Mouse (Mus musculus) heart, embryonic 13.5 days (tissue): ENCODE data around the gene Dgat2. TPM values are rescaled to one million over a fixed set of nuclear protein-coding genes. Genes with fewer than 3 reads are reported as not detected.

Experiments used
- ATAC-seq: fragments of 200-750 bp; cut with Nextera tagmentation; 2 replicates; pipeline ENCODE4 v1.8.0; 2017; ENCODE audit warnings: moderate TSS enrichment; ENCODE audit not compliant: insufficient number of reproducible peaks, low FRiP score, low TSS enrichment; ENCODE audit errors: extremely low read depth
- H3K27ac ChIP-seq: fragments of 300-500 bp; sonication (generic); replicated peaks from 2 replicates; pipeline ENCODE4 v1.5.1; 2015; ENCODE audit warnings: moderate library complexity, mild to moderate bottlenecking, inconsistent platforms
- H3K27me3 ChIP-seq: fragments of 300-500 bp; sonication (generic); replicated peaks from 2 replicates; pipeline ENCODE4 v1.6.1; 2015; ENCODE audit warnings: mild to moderate bottlenecking, inconsistent platforms
- H3K36me3 ChIP-seq: fragments of 300-500 bp; sonication (generic); 2 replicates; pipeline ENCODE4 v1.6.1; 2015; ENCODE audit warnings: mild to moderate bottlenecking, inconsistent platforms
- H3K4me1 ChIP-seq: fragments of 300-500 bp; sonication (generic); 2 replicates; pipeline ENCODE4 v1.6.1; 2015; ENCODE audit warnings: inconsistent platforms
- H3K4me2 ChIP-seq: fragments of 300-500 bp; sonication (generic); 2 replicates; pipeline ENCODE4 v1.6.1; 2015; ENCODE audit warnings: inconsistent platforms, mild to moderate bottlenecking, moderate library complexity
- H3K4me3 ChIP-seq: fragments of 300-500 bp; sonication (generic); 2 replicates; pipeline ENCODE4 v1.5.1; 2015; ENCODE audit warnings: moderate library complexity, mild to moderate bottlenecking, inconsistent platforms
- H3K9ac ChIP-seq: fragments of 300-500 bp; sonication (generic); 2 replicates; pipeline ENCODE4 v1.6.1; 2015; ENCODE audit warnings: inconsistent platforms, mild to moderate bottlenecking, moderate library complexity
- H3K9me3 ChIP-seq: fragments of 300-500 bp; sonication (generic); 2 replicates; pipeline ENCODE4 v1.6.1; 2016; ENCODE audit warnings: inconsistent platforms
- WGBS: fragments of 180-500 bp; shearing (Covaris S2); methylation state at CpG from one replicate; pipeline ENCODE4 v1.1.7; 2015; ENCODE audit warnings: mixed read lengths; 5-methylcytosine and 5-hydroxymethylcytosine counted together
- polyA plus RNA-seq: library from polyadenylated mRNA; unstranded; fragments of >200 nt; fragmentation: Nextera tagmentation; extraction: Ambion mirVana; gene quantifications from 2 replicates; pipeline ENCODE4 v1.2.1, GENCODE M21; 2015

Dgat2 gene
- polyA plus RNA-seq, 1 experiment from 2014 or later, result 10.6 TPM

GRCm38 (mm10) chr7:99160995-99161394 lies 21.5 kb downstream of the Dgat2 start:
- H3K4me2 ChIP-seq, result no peak overlapping the region
- no peak for ATAC-seq
- H3K36me3 ChIP-seq, result no peaks in the 10 kb centered on the region
- H3K27me3 ChIP-seq, result no peaks in the 10 kb centered on the region; the same call in 1 of the 2 replicates
- H3K27ac ChIP-seq, result no peak overlapping the region
- no peak overlapping the region for H3K4me3 ChIP-seq
- peaks cover 44% of the 10 kb centered on the region for H3K4me1 ChIP-seq
- H3K9ac ChIP-seq, result no peak overlapping the region
- no peaks in the 10 kb centered on the region for H3K9me3 ChIP-seq
- WGBS, result 72% methylated on average over 7 of the region's 7 CpGs

- no peak overlapping the region for H3K9ac ChIP-seq
These were observed 23.1 kb downstream of the Dgat2 start for GRCm38 (mm10) chr7:99159446-99159845.

GRCm38 (mm10) chr7:99158904-99159303 lies 23.6 kb downstream of the Dgat2 start:
- Histone ChIP-seq H3K4me2 (no peak overlapping the region), H3K9ac (no peak overlapping the region), H3K4me3 (no peak overlapping the region), H3K36me3 (no peaks in the 10 kb centered on the region), H3K4me1 (peaks cover 55% of the 10 kb centered on the region), H3K9me3 (no peaks in the 10 kb centered on the region), H3K27ac (no peak overlapping the region), H3K27me3 (no peaks in the 10 kb centered on the region; the same call in 1 of the 2 replicates)
- WGBS, result 57% methylated on average over 5 of the region's 5 CpGs
- ATAC-seq, result no peak

More at GRCm38 (mm10) chr7:99159446-99159845, 23.1 kb downstream of the Dgat2 start:
- Histone ChIP-seq H3K27ac (no peak overlapping the region), H3K4me3 (no peak overlapping the region), H3K4me2 (no peak overlapping the region), H3K36me3 (no peaks in the 10 kb centered on the region), H3K27me3 (no peaks in the 10 kb centered on the region; the same call in 1 of the 2 replicates), H3K4me1 (peaks cover 54% of the 10 kb centered on the region), H3K9me3 (no peaks in the 10 kb centered on the region)
- 80% methylated on average over 2 of the region's 2 CpGs for WGBS
- ATAC-seq, result no peak

- no peak overlapping the region for H3K4me3 ChIP-seq
- H3K4me2 ChIP-seq, result no peak overlapping the region
- H3K27ac ChIP-seq, result no peak overlapping the region
- H3K4me1 ChIP-seq, result peaks cover 55% of the 10 kb centered on the region
- no peaks in the 10 kb centered on the region for H3K9me3 ChIP-seq
- no peaks in the 10 kb centered on the region for H3K36me3 ChIP-seq
- no peak for ATAC-seq
- no peak overlapping the region for H3K9ac ChIP-seq
- no peaks in the 10 kb centered on the region; the same call in 1 of the 2 replicates for H3K27me3 ChIP-seq
- WGBS, result 68% methylated on average over 8 of the region's 8 CpGs
These were observed 24.5 kb downstream of the Dgat2 start for GRCm38 (mm10) chr7:99158011-99158410.

- H3K9ac ChIP-seq, result no peak overlapping the region
- no peaks in the 10 kb centered on the region for H3K36me3 ChIP-seq
- 82% methylated on average over 10 of the region's 10 CpGs for WGBS
- peaks cover 55% of the 10 kb centered on the region for H3K4me1 ChIP-seq
- no peak overlapping the region for H3K4me3 ChIP-seq
- H3K27me3 ChIP-seq, result no peaks in the 10 kb centered on the region; the same call in 1 of the 2 replicates
- H3K4me2 ChIP-seq, result no peak overlapping the region
- no peak overlapping the region for H3K27ac ChIP-seq
- H3K9me3 ChIP-seq, result no peaks in the 10 kb centered on the region
- ATAC-seq, result no peak
These were observed 25.8 kb downstream of the Dgat2 start for GRCm38 (mm10) chr7:99156737-99157136.

- Histone ChIP-seq H3K9me3 (no peaks in the 10 kb centered on the region), H3K4me3 (peak overlapping the region; percentile 33), H3K9ac (peak overlapping the region; percentile 68), H3K4me1 (peaks cover 47% of the 10 kb centered on the region), H3K4me2 (peak overlapping the region; percentile 65), H3K36me3 (no peaks in the 10 kb centered on the region), H3K27ac (peak overlapping the region; percentile 8; the same call in 1 of the 2 replicates), H3K27me3 (no peaks in the 10 kb centered on the region; the same call in 1 of the 2 replicates)
- peak; percentile 53; the same call in 1 of the 2 replicates for ATAC-seq
- WGBS, result 8% methylated on average over 17 of the region's 17 CpGs
These were observed 26.9 kb downstream of the Dgat2 start for GRCm38 (mm10) chr7:99155311-99156289.

GRCm38 (mm10) chr7:99154648-99155151 lies 27.8 kb downstream of the Dgat2 start:
- H3K9me3 ChIP-seq, result no peaks in the 10 kb centered on the region
- H3K4me3 ChIP-seq, result no peak overlapping the region
- 57% methylated on average over 8 of the region's 8 CpGs for WGBS
- no peak overlapping the region for H3K9ac ChIP-seq
- H3K4me2 ChIP-seq, result no peak overlapping the region; the same call in 1 of the 2 replicates
- no peaks in the 10 kb centered on the region for H3K36me3 ChIP-seq
- no peak for ATAC-seq
- H3K27me3 ChIP-seq, result no peaks in the 10 kb centered on the region; the same call in 1 of the 2 replicates
- peaks cover 45% of the 10 kb centered on the region for H3K4me1 ChIP-seq
- H3K27ac ChIP-seq, result no peak overlapping the region

GRCm38 (mm10) chr7:99153686-99154202 lies 28.8 kb downstream of the Dgat2 start:
- 83% methylated on average over 11 of the region's 11 CpGs for WGBS
- Histone ChIP-seq H3K4me1 (peaks cover 39% of the 10 kb centered on the region), H3K27ac (no peak overlapping the region), H3K36me3 (no peaks in the 10 kb centered on the region), H3K4me3 (no peak overlapping the region), H3K27me3 (no peaks in the 10 kb centered on the region; the same call in 1 of the 2 replicates), H3K4me2 (no peak overlapping the region), H3K9me3 (no peaks in the 10 kb centered on the region), H3K9ac (no peak overlapping the region)
- ATAC-seq, result no peak

GRCm38 (mm10) chr7:99152756-99153155 lies 29.8 kb downstream of the Dgat2 start:
- no peaks in the 10 kb centered on the region; the same call in 1 of the 2 replicates for H3K27me3 ChIP-seq
- H3K9me3 ChIP-seq, result no peaks in the 10 kb centered on the region
- no peak overlapping the region for H3K4me3 ChIP-seq
- H3K4me2 ChIP-seq, result no peak overlapping the region
- no peaks in the 10 kb centered on the region for H3K36me3 ChIP-seq
- peaks cover 30% of the 10 kb centered on the region for H3K4me1 ChIP-seq
- no peak overlapping the region for H3K9ac ChIP-seq
- H3K27ac ChIP-seq, result no peak overlapping the region
- ATAC-seq, result no peak
- 49% methylated on average over 8 of the region's 8 CpGs for WGBS

GRCm38 (mm10) chr7:99151342-99151741 lies 31.2 kb downstream of the Dgat2 start:
- Histone ChIP-seq H3K4me1 (peaks cover 25% of the 10 kb centered on the region), H3K9me3 (no peaks in the 10 kb centered on the region), H3K27ac (no peak overlapping the region), H3K4me3 (no peak overlapping the region), H3K27me3 (no peaks in the 10 kb centered on the region), H3K9ac (no peak overlapping the region), H3K4me2 (no peak overlapping the region), H3K36me3 (no peaks in the 10 kb centered on the region)
- ATAC-seq, result no peak; the same call in 1 of the 2 replicates
- 3% methylated on average over 7 of the region's 7 CpGs for WGBS

- H3K9me3 ChIP-seq, result no peaks in the 10 kb centered on the region
- no peaks in the 10 kb centered on the region for H3K36me3 ChIP-seq
- no peak overlapping the region for H3K27ac ChIP-seq
- H3K4me1 ChIP-seq, result peaks cover 25% of the 10 kb centered on the region
- no peak overlapping the region for H3K9ac ChIP-seq
- ATAC-seq, result no peak
- H3K27me3 ChIP-seq, result no peaks in the 10 kb centered on the region
- H3K4me2 ChIP-seq, result no peak overlapping the region
- WGBS, result 39% methylated on average over 1 of the region's 1 CpGs
- H3K4me3 ChIP-seq, result no peak overlapping the region
These were observed 33.5 kb downstream of the Dgat2 start for GRCm38 (mm10) chr7:99149017-99149416.
